Mouse (Mus musculus): Measurements from ENCODE around the gene Ppp1r12b.

DNA sequence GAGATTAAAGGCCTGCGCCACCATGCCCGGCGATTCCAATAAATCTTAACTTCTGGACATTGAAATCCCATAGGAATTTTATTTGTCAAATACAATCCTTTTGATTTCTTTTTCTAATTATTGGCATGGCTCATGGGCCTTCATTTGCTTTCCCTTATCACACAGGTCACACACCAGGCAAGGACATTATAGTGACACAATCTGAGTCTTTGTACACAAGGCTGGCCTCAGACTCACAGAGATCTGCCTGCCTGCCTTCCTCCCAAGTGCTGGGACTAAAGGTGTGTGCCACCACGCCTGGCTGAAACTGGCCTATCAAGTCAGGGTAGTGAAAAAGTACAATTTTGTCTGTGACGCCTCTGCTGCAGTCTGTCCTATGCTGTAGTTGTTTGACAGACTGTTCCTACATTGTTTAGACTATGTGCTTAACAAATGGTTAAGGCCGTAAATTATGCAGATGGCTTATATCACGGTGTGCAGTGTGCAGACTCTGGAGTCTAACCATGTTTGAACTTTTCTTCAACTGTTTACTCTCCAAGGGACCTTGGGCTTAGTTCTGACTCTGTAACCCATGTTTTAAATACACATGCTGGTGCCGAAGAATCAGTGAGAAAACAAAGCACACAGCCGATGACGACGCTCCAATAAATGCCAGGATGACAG is 191.8 kb downstream of the Ppp1r12b start:
- no peak for TF ChIP-seq CTCF (IDR thresholded peaks at IDR 0.05)
- TF ChIP-seq EP300 (IDR thresholded peaks at IDR 0.05): no peak
